Mouse (Mus musculus) testis, postnatal 10 days (tissue): ENCODE measurements around the gene Clic3.

Source experiments
- DNase-seq: peaks from one replicate; pipeline ENCODE4 v3.0.0; 2021; ENCODE audit warnings: low spot score

Clic3 gene

DNA sequence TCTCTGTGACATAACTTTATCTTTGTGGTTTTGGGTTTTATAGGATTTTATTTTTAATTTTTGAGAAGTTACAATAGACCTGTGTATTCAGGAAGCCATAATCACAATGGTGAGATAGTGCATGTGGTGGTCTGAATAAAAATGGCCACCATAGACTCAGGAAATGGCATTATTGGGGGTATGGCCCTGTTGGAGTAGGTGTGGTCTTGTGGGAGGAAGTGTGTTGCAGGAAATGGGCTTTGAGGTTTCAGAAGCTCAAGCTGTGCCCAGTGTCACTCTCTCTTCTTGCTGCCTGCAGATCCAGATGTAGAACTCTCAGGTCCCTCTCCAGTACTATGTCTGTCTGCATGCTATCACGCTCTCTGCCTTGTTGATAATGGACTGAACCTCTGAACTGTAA, 23.9 kb downstream of the Clic3 start:
- no peak for DNase-seq

DNA sequence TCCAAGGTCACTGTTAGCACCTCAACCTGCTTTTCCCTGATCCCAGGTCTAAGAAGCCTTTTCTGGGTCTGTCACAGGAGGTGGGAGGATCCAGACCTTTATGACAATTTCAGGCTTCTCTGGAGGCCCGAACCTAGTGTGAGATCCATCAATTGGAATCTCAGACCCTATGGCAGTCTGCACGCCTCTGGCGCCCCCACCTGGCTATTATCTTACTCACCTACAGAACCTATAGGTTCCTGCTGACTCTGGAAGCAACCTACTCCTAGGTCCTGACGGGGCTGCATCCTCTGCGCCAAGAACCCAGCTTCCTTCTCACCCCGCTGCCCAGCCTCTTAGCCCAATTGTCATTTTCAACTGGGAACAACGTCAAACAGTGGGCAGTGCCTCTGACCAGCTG, 26.3 kb downstream of the Clic3 start:
- no peak for DNase-seq

DNA sequence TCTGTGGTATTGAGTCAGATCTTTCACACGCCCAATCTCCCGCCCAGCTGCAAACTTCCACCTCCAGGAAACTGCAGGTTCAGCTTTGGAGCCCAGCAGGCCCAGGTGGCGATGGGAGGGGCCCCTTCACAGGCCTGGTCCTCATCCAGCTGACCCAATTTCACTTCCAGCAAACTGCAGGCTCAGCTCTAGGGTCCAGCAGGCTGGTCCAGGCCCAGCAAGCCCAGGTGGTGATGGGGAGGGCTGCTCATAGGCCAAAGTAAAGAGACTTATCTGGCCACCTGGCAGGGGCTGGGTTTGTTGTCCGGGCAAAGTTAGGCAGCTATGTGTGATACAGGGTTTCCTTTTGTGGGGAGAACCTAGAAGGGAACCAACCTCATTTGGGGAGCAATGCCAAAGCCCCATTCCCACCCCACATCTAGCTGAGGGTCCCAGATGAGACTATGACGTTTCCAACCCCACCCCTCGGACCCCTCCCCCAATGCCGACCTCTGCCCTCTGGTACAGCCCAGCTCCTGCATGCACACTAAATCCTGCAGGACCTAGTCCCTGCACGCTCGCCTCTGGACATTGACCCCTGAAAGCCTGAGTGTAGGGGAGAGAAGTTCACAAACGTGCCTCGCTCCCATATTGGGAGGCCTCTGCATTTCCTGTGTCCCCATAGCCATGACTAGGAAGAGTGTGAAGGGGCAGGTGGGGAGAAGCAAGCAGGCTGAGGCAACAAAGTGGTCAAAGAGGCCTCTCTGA, 28.4 kb downstream of the Clic3 start:
- DNase-seq, result no peak

DNA sequence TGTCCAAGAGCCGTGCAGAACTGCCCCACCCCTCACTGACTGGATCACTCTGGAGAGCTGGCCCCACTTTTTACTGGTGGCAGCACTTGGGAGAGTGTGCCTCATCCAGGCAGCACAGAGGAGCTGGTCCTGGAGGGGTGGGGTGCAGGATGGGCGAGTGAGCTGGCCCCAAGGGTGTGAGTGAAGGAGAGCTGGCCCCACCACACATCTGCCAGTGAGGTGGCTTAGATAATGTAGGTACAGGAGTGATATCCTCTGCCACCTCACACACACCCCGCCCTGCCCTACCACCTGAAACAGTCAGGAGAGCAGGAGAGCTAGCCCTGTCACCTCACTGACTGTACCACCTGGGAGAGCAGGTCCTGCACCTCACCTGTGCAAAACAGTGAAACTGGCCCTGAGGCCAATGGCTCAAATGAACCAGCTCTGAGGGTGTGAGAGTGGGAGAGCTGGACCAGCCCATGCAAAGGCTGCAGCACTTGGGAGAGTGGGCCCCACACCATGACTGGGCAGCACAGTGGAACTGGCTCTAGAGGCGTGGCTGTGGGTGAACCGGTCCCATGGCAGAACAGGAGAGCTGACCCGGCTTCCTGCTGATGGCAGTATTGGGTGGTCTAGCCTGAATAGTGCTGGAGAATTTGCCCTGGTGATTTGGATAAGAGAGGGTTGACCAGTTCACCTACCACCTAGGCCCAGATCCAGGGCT, 31.5 kb downstream of the Clic3 start:
- no peak for DNase-seq

DNA sequence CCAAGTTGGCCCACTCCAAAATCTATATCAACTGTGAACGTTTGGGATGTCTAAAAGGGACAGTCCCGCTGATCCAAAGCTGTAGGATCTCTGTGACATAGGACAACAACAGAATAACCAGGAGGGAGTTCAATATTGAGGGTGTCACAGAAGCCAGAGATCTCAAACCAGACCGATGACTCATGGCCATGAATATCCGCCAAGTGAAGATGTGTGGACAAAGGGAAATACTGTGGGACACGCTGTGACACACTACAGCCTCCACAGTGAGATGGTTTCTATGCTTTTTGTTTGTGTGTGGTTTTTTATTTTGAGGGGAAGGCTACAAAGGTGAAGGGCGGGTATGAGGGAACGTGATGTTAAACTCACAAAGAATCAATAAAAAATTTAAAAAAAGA, 32.0 kb downstream of the Clic3 start:
- no peak for DNase-seq

DNA sequence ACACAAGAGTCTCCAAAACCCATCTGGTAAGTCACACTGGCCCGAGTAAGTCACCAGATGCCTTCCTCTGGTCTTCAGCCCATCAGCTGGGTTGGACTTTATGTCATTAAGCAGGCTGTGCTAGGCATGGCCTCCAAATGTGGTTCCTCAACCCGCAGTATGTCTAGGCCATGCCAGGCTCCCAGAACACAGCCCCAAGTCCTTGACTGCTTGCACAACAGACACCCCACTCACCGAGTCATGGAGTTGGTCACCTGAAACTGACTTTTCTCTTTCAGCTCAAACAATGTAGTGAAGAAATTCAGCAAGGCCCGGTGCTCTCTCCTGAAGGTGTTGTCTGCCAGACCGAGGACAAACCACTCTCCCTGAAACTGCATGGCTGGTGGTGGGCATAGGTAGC, 36.4 kb downstream of the Clic3 start:
- no peak for DNase-seq

DNA sequence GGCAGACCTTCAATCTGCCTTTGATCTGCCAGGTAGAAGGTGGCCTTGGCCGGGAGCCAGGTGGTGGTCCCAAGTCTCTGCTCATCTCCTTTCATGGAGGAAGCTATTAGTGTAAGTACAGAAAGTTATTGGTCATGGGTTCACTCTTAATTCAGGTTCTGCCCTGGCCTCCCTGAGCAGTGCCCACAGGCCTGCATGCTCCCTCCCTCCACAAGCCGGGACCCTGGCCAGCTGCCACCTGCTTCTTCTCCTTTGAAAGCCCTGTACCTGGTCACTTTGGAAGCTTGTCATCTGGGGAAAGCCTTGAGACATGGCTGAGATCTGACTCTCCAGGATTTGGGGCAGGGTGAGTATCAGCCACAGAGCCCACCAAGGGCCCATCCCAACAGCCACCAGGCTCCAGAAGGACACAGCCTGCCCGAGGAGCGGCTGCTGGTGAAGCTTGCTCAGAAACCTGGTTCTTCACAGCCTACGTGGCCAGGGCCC, 36.9 kb downstream of the Clic3 start, which contains the start of gene Lcn12:
TSS of gene Lcn12 (minus strand) at position 436 of the 486 bp plus-strand sequence.
- peak; percentile 51 for DNase-seq

DNA sequence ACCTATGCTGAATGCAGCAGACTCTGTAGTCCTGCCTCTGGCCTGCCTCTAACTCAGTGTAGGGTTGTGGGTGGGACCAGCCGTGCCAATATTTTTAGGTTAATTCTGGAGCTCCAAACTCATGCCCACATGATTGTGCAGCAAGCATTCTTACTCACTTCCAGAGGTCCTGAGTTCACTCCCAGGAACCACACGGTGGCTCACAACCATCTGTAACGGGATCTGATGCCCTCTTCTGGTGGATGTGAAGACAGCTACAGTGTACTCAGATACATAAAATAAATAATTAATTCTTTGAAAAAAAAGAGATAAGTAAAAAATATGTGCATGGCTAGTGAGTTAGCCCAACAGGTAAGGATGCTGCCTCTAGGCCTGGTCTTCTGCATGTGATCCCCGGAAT, 39.8 kb downstream of the Clic3 start:
- no peak for DNase-seq

DNA sequence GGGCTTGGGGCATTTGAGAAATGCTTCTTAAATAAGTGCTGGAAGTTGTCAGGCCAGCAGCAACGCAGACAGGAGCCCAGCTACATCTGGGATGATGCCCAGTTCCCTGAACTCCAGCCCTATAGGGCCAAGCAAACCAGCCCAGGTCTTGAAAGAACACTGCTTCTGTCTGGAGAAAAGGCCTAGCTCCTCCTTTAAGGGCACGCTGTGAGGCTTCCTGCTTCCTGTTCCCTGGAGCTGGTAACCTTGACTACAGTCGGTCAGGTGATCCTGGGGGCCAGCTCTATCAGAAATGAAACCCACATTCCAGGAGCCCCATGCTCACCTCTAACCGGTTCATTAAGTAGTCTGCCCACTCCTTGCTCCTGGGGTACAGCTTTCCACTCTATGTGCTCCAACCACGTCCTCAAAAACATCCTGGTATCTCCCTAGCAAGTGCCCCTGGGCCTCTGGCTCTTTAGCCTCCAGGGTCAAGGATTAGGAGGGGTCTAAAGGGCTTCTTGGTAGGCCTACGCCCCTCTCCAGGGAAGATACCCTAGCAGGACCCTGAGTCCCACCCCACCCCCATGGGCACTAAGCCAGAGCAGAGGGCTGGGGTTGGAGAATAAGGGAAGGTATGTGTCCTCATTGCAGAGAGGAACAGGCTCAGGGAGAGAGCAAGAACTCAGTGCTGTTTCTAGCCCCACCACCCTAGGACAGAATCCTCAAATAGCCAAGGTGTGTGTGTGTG, 41.4 kb downstream of the Clic3 start:
- no peak for DNase-seq

DNA sequence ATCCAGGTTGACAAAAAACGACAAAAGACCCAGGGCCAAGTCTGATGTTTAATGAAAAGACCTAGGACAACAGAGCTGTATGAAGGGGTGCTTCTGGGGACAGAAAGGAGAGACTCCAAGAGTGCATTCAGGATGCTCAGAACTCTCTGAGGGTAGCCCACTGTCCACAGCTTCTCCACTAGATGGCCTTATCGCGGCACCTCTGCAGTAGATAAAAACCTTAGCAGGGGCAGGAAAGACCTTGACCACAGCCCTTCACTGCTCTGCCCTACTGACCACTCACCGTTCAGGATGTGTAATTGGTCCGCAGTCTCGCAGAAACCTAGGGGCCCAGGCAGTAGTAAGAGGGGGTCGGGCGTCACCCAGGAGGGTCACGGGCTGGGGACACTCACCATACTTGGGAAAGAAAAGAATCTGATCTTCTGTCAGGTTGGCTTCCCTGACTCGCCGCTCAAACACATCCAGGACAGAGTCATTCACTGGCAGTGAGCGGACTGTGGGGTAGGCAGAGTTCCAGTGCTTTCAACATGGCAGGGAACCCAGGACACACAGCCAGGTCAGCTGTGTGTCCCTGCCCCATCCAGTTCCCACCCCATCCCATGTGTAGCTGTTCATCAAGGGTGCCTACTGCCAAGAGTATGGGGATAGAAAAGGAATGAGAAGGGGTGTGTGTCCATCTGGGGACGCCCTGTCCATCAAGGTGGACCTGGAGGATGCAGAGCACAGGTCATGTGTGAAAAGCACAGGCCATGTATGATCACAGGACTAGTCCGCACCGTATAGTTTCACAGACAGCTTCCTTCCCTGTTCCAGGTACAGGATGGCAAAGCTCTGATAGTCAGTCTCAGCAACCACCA, 42.2 kb downstream of the Clic3 start:
- DNase-seq, result no peak

DNA sequence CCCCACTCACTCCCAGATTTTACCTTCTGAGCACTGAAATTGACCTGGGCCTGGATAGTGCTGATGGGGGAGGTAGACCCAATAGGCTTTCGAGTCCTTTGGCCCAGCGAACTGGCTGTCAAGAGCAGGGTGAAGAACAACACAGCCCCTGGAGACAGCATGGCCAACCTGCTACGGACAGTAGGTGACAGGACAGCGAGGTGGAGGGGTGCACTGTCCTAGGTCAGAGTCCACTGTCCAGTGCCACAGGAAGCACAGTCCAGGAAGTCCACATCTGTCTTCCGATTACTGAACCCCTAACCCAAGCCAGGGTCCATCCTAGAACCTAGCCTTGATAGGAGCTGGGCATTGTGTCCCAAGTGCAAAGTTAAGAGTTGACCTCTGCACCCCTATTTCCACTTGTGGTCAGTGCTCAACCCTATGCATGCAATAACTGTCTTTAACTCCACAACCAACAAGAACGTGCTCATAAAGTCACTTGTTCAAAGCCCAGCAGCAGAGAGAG, 43.5 kb downstream of the Clic3 start:
- DNase-seq, result no peak

DNA sequence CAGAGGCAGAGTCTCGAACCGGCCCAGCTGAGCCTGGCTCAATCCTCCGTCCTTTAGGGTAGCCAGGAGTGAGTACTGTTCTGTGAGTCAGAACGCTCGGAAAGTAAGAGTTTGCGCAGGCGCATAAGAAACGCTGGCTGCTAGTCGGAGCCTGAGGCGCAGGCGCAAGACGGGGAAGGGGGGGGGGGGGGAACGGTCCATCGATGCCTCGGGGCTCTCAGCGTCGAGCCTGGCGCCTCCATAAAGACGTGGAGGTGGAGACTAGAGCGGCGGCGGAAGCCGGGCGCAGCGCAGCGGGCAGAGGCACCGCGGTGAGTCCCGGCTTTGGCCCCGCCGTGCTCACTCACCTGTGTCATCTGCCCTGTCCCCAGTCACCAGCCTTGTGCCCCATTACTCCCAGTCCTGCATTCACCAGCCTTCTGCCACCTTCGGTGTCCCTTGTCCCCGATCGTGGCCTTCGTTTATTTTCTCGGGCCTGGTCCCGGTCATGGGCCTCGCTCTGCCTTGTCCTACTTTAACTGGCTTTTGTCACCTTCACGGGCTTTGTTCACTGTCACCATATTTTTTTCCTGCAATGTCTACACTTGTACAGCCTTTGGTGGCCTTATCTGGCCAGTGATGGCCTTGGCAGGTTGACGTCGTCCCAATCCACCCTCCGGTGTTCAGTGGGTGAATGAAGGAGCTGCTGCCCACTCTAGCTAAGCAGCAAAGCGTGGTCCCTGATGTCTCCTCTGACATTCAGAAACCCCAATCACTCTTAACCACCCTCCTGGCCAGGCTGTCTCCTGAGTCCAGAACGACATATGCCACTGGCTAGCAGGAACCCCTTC, 44.2 kb downstream of the Clic3 start, which contains the start of gene Fbxw5:
TSS of gene Fbxw5 (plus strand) at position 175 of the 830 bp plus-strand sequence.
- peak; percentile 84 for DNase-seq

DNA sequence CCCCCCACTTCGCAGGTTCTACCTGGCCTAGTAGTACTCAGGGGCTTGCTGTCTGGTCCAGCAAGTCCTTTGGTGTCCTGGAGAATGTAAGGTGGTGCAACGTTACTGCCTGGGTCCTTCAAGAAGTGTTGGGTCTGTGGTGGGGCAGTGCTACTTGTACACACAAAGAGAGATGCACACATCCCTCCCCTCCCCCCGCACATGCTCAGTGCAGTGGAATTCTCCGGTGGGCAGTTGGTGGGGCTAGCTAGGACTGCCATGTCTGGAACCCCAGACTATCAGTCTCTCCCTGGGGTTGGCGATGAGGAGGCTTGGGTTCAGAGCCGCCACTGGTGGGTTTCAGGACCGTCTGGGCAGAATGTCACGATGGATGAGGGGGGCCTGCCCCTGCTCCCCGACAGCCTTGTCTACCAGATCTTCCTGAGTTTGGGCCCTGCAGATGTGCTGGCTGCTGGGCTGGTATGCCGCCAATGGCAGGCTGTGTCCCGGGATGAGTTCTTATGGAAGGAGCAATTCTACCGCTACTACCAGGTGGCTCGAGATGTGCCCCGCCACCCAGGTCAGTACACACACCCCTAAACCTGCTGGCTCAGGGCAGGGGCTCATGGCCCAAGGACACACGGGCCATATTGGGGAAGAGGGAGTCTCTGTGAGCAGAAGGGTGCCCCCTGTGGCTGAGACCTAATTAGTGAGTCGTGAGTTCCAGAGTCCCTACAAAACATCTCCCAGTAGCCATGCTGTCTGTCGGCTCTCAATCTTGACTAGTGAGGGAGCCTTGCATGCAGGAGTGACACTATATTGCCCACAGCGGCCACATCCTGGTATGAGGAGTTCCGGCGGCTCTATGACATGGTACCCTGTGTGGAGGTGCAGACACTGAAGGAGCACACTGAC, 45.2 kb downstream of the Clic3 start, which contains the start of gene C8g:
TSS of gene C8g (minus strand) at position 127 of the 894 bp plus-strand sequence.
- DNase-seq, result no peak

DNA sequence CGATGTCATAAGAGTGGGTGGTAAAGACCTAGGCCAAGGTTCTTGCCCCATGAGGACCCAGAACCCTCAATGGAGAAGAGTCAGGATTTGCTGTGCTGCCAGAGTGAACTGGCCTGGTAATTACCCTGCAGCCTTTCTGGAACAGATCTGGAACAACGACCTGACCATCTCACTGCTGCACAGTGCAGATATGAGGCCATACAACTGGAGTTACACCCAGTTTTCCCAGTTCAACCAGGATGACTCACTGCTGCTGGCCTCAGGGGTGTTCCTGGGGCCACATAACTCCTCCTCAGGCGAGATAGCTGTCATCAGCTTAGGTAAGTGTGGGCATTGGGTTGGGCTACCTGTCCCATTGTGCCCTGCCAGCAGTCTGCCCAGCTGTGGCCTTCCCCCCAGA, 46.1 kb downstream of the Clic3 start:
- DNase-seq, result no peak

DNA sequence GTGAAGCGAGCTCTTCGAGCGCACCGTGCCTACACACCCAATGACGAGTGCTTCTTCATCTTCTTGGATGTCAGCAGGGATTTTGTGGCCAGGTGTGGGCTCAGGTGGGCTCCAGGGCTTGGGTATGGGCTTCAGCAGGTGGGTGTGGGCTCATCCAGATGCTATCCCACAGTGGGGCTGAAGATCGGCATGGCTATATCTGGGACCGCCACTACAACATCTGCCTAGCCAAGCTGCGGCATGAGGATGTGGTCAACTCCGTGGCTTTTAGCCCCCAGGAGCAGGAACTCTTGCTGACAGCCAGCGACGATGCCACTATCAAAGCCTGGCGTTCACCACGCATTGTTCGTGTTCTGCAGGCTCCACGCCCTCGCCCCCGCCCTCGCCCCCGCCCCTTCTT, 47.9 kb downstream of the Clic3 start:
- no peak for DNase-seq

DNA sequence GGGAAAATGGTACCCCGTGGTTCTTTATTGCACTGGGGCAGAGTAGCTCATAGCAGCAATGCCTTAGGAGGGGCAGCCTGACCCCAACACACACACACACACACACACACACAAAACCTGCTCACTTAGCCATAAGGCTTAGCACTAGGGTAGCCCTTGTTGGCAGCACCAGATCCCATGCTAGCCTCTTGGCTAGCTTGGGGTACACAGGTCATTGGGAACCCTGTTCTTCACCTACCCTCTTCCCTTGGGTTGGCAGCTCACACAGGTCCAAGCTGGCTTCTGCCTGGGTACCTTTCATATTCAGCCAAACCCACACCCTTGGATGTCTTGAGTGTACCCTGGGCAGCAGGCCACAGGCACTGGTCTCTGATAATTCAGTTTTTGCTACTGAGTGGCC, 48.4 kb downstream of the Clic3 start:
- DNase-seq, result no peak

DNA sequence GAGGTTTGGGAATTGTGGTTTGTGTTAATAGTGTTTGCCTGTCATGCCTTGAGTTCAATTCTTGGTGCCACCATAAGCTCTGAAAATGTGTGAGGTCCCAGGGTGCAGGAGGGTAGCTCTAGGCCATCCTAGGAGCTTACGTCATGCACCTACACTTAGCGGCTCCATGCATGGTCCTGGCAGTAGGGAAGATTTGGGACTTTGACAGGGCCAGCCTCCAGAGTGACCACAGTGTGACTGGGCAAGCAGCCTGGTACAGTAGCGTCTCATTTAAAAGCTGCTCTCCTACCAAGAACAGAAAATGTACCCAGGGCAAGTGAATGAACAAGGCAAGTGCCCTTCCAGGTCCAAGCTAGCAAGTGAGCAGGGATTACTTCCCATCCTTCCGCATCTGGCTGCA, 49.2 kb downstream of the Clic3 start:
- no peak for DNase-seq

DNA sequence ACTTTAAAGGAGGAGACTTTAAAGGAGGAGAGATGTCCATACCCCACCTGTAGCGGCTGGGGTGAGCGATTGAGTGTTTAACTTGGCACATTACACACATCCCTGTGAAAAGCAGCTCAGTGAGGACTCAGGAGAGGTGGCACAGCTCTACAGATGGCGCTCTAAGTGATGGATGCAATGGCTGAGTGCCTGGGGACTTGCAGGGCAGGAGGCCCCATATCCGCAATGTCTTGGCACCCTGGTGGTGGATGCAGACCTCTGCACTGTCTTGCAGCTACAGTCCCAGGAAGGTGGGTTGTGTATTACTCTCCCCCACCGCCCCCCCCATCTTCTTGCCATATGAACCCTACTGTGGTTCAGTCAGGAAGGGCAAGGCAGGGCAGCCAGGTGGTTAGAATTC, 50.3 kb downstream of the Clic3 start:
- no peak for DNase-seq
